Mouse (Mus musculus) thymus, postnatal 14 days (tissue): ENCODE measurements around the gene Dmxl2.
A peak's percentile ranks its signal among the peaks of the same experiment; 100 is the strongest.

Experiments
- DNase-seq: peaks from one replicate; pipeline ENCODE4 v3.0.0; 2021

The Dmxl2 gene

GRCm38 (mm10) chr9:54499291-54499690 is 2.1 kb downstream of the Dmxl2 start:
- no peak for DNase-seq

GRCm38 (mm10) chr9:54490431-54490830 is 11.0 kb downstream of the Dmxl2 start:
- DNase-seq, result no peak

GRCm38 (mm10) chr9:54489599-54489998 is 11.8 kb downstream of the Dmxl2 start:
- DNase-seq, result no peak

- no peak for DNase-seq
Measured at GRCm38 (mm10) chr9:54484927-54485326, 16.5 kb downstream of the Dmxl2 start.

- DNase-seq, result no peak
Measured at GRCm38 (mm10) chr9:54483215-54483614, 18.2 kb downstream of the Dmxl2 start.

GRCm38 (mm10) chr9:54482763-54483162 is 18.7 kb downstream of the Dmxl2 start:
- no peak for DNase-seq

- DNase-seq, result no peak
Measured at GRCm38 (mm10) chr9:54479054-54479453, 22.4 kb downstream of the Dmxl2 start.

- DNase-seq, result no peak
Measured at GRCm38 (mm10) chr9:54478117-54478516, 23.3 kb downstream of the Dmxl2 start.

GRCm38 (mm10) chr9:54474546-54474945 is 26.9 kb downstream of the Dmxl2 start:
- no peak for DNase-seq

- DNase-seq, result no peak
Measured at GRCm38 (mm10) chr9:54474031-54474430, 27.4 kb downstream of the Dmxl2 start.

GRCm38 (mm10) chr9:54472784-54473183 is 28.6 kb downstream of the Dmxl2 start:
- no peak for DNase-seq

GRCm38 (mm10) chr9:54469339-54469738 is 32.1 kb downstream of the Dmxl2 start:
- no peak for DNase-seq

GRCm38 (mm10) chr9:54467433-54467933 is 33.9 kb downstream of the Dmxl2 start:
- no peak for DNase-seq

GRCm38 (mm10) chr9:54463483-54464054 is 37.9 kb downstream of the Dmxl2 start:
- no peak for DNase-seq

- DNase-seq, result no peak
Measured at GRCm38 (mm10) chr9:54439015-54439414, 62.4 kb downstream of the Dmxl2 start.

GRCm38 (mm10) chr9:54438246-54438645 is 63.2 kb downstream of the Dmxl2 start:
- DNase-seq, result peak; percentile 25

GRCm38 (mm10) chr9:54416238-54416637 is 85.2 kb downstream of the Dmxl2 start:
- DNase-seq, result no peak

- DNase-seq, result no peak
Measured at GRCm38 (mm10) chr9:54356756-54357155, 144.7 kb downstream of the Dmxl2 start.

GRCm38 (mm10) chr9:54342026-54342425 is 159.4 kb downstream of the Dmxl2 start:
- no peak for DNase-seq

- peak; percentile 9 for DNase-seq
Measured at GRCm38 (mm10) chr9:54336532-54337144, 164.8 kb downstream of the Dmxl2 start.

- no peak for DNase-seq
Measured at GRCm38 (mm10) chr9:54335582-54335981, 165.8 kb downstream of the Dmxl2 start.

GRCm38 (mm10) chr9:54329201-54329600 is 172.2 kb downstream of the Dmxl2 start:
- DNase-seq, result no peak

- DNase-seq, result no peak
Measured at GRCm38 (mm10) chr9:54323456-54323855, 178.0 kb downstream of the Dmxl2 start.

- DNase-seq, result no peak
Measured at GRCm38 (mm10) chr9:54316363-54316762, 185.1 kb downstream of the Dmxl2 start.
